In the genomic region with DNA sequence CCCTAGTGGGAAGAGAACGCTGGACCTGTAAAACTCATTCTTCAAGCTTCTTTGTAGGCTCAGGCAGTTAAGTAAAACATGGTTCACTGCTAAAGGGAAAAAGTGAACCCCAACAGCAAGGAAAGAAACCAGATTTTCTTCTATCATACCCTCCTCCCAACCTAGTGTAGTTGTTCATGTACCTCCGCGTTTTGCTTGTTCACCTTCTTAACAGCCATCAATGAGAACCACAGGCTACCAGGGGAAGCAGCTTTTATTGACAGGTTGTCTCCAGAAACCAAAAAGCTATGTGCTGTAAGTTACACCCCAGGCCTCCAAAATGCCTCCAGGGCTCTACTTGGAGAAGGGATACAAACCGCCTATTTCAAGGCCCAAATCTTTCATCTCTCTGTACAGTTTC, we compare ENCODE assay signal across 8 mouse cellular contexts. TPM values are rescaled to one million over a fixed set of nuclear protein-coding genes. Genes with fewer than 3 reads are reported as not detected.
DNase-seq lines count a peak whose midpoint lies in the region; ATAC-seq and TF ChIP-seq lines count a peak whose summit lies in the region.

No protein-coding gene starts in this region.

- peaks cover 55% of the 10 kb centered on the region for H3K36me3 ChIP-seq in heart, embryonic 14.5 days (ENCODE audit: control insufficient read depth, insufficient read depth, low read length)
- peaks cover 13% of the 10 kb centered on the region; the same call in 1 of the 2 replicates for H3K36me3 ChIP-seq in forebrain, embryonic 16.5 days (ENCODE audit: control insufficient read depth, insufficient read depth)
- peaks cover 13% of the 10 kb centered on the region for H3K36me3 ChIP-seq in liver, embryonic 16.5 days (ENCODE audit: control insufficient read depth, insufficient read depth)

- TF ChIP-seq POLR2A in bone marrow, adult 2 months (IDR thresholded peaks at IDR 0.05; ENCODE audit: borderline replicate concordance, control insufficient read depth, low read depth, low read length), result no peak

- H3K4me2 ChIP-seq in heart, embryonic 14.5 days (ENCODE audit: low read length), result peak overlapping the region; percentile 65
- peak overlapping the region; percentile 37; the same call in 1 of the 2 replicates for H3K4me2 ChIP-seq in forebrain, embryonic 16.5 days (ENCODE audit: low read length)
- H3K4me2 ChIP-seq in liver, embryonic 16.5 days (ENCODE audit: low read depth, low read length), result peak overlapping the region; percentile 80

- H3K4me1 ChIP-seq in heart, embryonic 14.5 days (ENCODE audit: control insufficient read depth in 2 of 2, insufficient read depth in 2 of 2, low read length in 2 of 2), result peaks cover 4 to 18% of the 10 kb centered on the region in 2 experiments
- H3K4me1 ChIP-seq in bone marrow, adult 2 months (ENCODE audit: control insufficient read depth, insufficient read depth, low read length), result peaks cover 3% of the 10 kb centered on the region
- peaks cover 27% of the 10 kb centered on the region for H3K4me1 ChIP-seq in forebrain, embryonic 16.5 days (replicated peaks; ENCODE audit: control insufficient read depth, insufficient read depth, low read length)
- peaks cover 37% of the 10 kb centered on the region for H3K4me1 ChIP-seq in liver, embryonic 16.5 days (ENCODE audit: control insufficient read depth, low read depth, low read length)

- WGBS in heart, embryonic 14.5 days, result 60% methylated on average over 4 of the region's 4 CpGs
- 63% methylated on average over 4 of the region's 4 CpGs for WGBS in bone marrow, adult 2 months
- WGBS in forebrain, embryonic 16.5 days, result 58% methylated on average over 4 of the region's 4 CpGs
- 58% methylated on average over 4 of the region's 4 CpGs for WGBS in liver, embryonic 16.5 days (ENCODE audit: insufficient replicate concordance)

- H3K4me3 ChIP-seq in heart, embryonic 14.5 days (ENCODE audit: control insufficient read depth in 1 of 2, insufficient read depth in 1 of 2, low read depth in 1 of 2, low read length in 2 of 2), result peak overlapping the region in 1 of 2 experiments; percentile 80; a peak in 2 of 4 replicates
- peak overlapping the region; percentile 50 for H3K4me3 ChIP-seq in bone marrow, adult 2 months (replicated peaks; ENCODE audit: control insufficient read depth, low read depth, low read length)
- H3K4me3 ChIP-seq in forebrain, embryonic 16.5 days (replicated peaks; ENCODE audit: low read length), result peak overlapping the region; percentile 97
- peak overlapping the region; percentile 91 for H3K4me3 ChIP-seq in liver, embryonic 16.5 days (ENCODE audit: low read depth, low read length)

- no peak for TF ChIP-seq CTCF in bone marrow, adult 2 months (IDR thresholded peaks at IDR 0.05; ENCODE audit: control insufficient read depth, insufficient read depth, low read length)

- no peak overlapping the region for H3K9ac ChIP-seq in heart, embryonic 14.5 days (ENCODE audit: low read length)
- H3K9ac ChIP-seq in forebrain, embryonic 16.5 days (replicated peaks; ENCODE audit: low read depth, low read length), result no peak overlapping the region
- H3K9ac ChIP-seq in liver, embryonic 16.5 days (ENCODE audit: low read depth, low read length), result no peak overlapping the region

- H3K9me3 ChIP-seq in heart, embryonic 14.5 days (ENCODE audit: control insufficient read depth, low read length), result no peaks in the 10 kb centered on the region
- no peaks in the 10 kb centered on the region for H3K9me3 ChIP-seq in forebrain, embryonic 16.5 days (ENCODE audit: control insufficient read depth, low read length)
- H3K9me3 ChIP-seq in liver, embryonic 16.5 days (replicated peaks; ENCODE audit: control insufficient read depth, low read length), result no peaks in the 10 kb centered on the region

- H3K27me3 ChIP-seq in heart, embryonic 14.5 days (ENCODE audit: control insufficient read depth, insufficient read depth, low read length), result no peaks in the 10 kb centered on the region
- no peaks in the 10 kb centered on the region for H3K27me3 ChIP-seq in forebrain, embryonic 16.5 days (replicated peaks; ENCODE audit: control insufficient read depth, insufficient read depth, low read length)
- H3K27me3 ChIP-seq in liver, embryonic 16.5 days (ENCODE audit: control insufficient read depth, insufficient read depth, low read depth, low read length), result no peaks in the 10 kb centered on the region

- peak overlapping the region in 1 of 2 experiments; percentile 39; a peak in 1 of 4 replicates for H3K27ac ChIP-seq in heart, embryonic 14.5 days (replicated peaks in 1 of 2; ENCODE audit: control insufficient read depth in 1 of 2, insufficient read depth in 1 of 2, low read depth in 2 of 2, low read length in 2 of 2)
- H3K27ac ChIP-seq in bone marrow, adult 2 months (ENCODE audit: control insufficient read depth, insufficient read depth, low read depth, low read length, poor library complexity), result no peak overlapping the region
- H3K27ac ChIP-seq in forebrain, embryonic 16.5 days (ENCODE audit: low read length), result peak overlapping the region; percentile 92
- peak overlapping the region; percentile 29 for H3K27ac ChIP-seq in liver, embryonic 16.5 days (ENCODE audit: low read length)

- DNase-seq in heart, postnatal 10 days, result no peak
- no peak for DNase-seq in ovary, postnatal 14 days (ENCODE audit: low spot score)
- DNase-seq in left cerebral cortex, adult 11 months (ENCODE audit: low spot score), result no peak

- ATAC-seq in heart, embryonic 14.5 days (ENCODE audit: insufficient number of reproducible peaks, insufficient read depth, low FRiP score, low read depth), result no peak
- ATAC-seq in forebrain, embryonic 16.5 days, result no peak
- ATAC-seq in liver, embryonic 16.5 days (ENCODE audit: low read depth), result no peak
- ATAC-seq in frontal cortex, adult (ENCODE audit: low TSS enrichment), result no peak

- intact Hi-C loops in heart, postnatal 10 days (cut with DNase I), result loop anchor here (10.0 kb wide), 1 partner anchor 174 kb away; the partner anchor contains the start of gene Cfap126

RNA-seq across cellular contexts. Expression of gene Usp21, which starts 0.5 kb away (rescaled TPM):
- polyA plus RNA-seq in heart, embryonic 14.5 days (2014; fragmentation: Nextera tagmentation; extraction: Ambion mirVana), result 43.2 and 45.5 TPM in 2 replicates
- total RNA-seq in heart, postnatal 10 days (2021), result 10 to 100 TPM; 20.7 to 26.8 TPM
- 39.1 and 60.0 TPM in 2 replicates for polyA plus RNA-seq in bone marrow, adult 2 months (2011; ENCODE audit: insufficient read depth, insufficient read length, low replicate concordance, missing spikeins)
- 126 and 130 TPM in 2 replicates for polyA plus RNA-seq in forebrain, embryonic 16.5 days (2015; fragmentation: Nextera tagmentation; extraction: Ambion mirVana)
- 23.1 and 25.3 TPM in 2 replicates for polyA plus RNA-seq in liver, embryonic 16.5 days (2015; fragmentation: Nextera tagmentation; extraction: Ambion mirVana)

RNA-seq across cellular contexts. Expression of gene Ufc1, which starts 6.5 kb away (rescaled TPM):
- 96.0 and 111 TPM in 2 replicates for polyA plus RNA-seq in heart, embryonic 14.5 days (2014; fragmentation: Nextera tagmentation; extraction: Ambion mirVana)
- 100 to 1,000 TPM; 101 to 112 TPM for total RNA-seq in heart, postnatal 10 days (2021)
- 34.0 and 84.2 TPM in 2 replicates for polyA plus RNA-seq in bone marrow, adult 2 months (2011; ENCODE audit: insufficient read depth, insufficient read length, low replicate concordance, missing spikeins)
- 93.5 and 102 TPM in 2 replicates for polyA plus RNA-seq in forebrain, embryonic 16.5 days (2015; fragmentation: Nextera tagmentation; extraction: Ambion mirVana)
- polyA plus RNA-seq in liver, embryonic 16.5 days (2015; fragmentation: Nextera tagmentation; extraction: Ambion mirVana), result 40.3 and 45.2 TPM in 2 replicates

RNA-seq across cellular contexts. Expression of gene Ppox, which starts 7.3 kb away (rescaled TPM):
- 42.9 and 44.8 TPM in 2 replicates for polyA plus RNA-seq in heart, embryonic 14.5 days (2014; fragmentation: Nextera tagmentation; extraction: Ambion mirVana)
- 10 to 100 TPM; 20.7 to 21.4 TPM for total RNA-seq in heart, postnatal 10 days (2021)
- 197 and 282 TPM in 2 replicates for polyA plus RNA-seq in bone marrow, adult 2 months (2011; ENCODE audit: insufficient read depth, insufficient read length, low replicate concordance, missing spikeins)
- 47.6 and 49.2 TPM in 2 replicates for polyA plus RNA-seq in forebrain, embryonic 16.5 days (2015; fragmentation: Nextera tagmentation; extraction: Ambion mirVana)
- 205 and 206 TPM in 2 replicates for polyA plus RNA-seq in liver, embryonic 16.5 days (2015; fragmentation: Nextera tagmentation; extraction: Ambion mirVana)

RNA-seq across cellular contexts. Expression of gene B4galt3, which starts 18.2 kb away (rescaled TPM):
- 52.8 and 55.6 TPM in 2 replicates for polyA plus RNA-seq in heart, embryonic 14.5 days (2014; fragmentation: Nextera tagmentation; extraction: Ambion mirVana)
- total RNA-seq in heart, postnatal 10 days (2021), result 10 to 100 TPM; 28.0 to 28.6 TPM
- 29.8 and 67.5 TPM in 2 replicates for polyA plus RNA-seq in bone marrow, adult 2 months (2011; ENCODE audit: insufficient read depth, insufficient read length, low replicate concordance, missing spikeins)
- 111 and 114 TPM in 2 replicates for polyA plus RNA-seq in forebrain, embryonic 16.5 days (2015; fragmentation: Nextera tagmentation; extraction: Ambion mirVana)
- 22.6 and 23.2 TPM in 2 replicates for polyA plus RNA-seq in liver, embryonic 16.5 days (2015; fragmentation: Nextera tagmentation; extraction: Ambion mirVana)

RNA-seq across cellular contexts. Expression of gene Ndufs2, which starts 37.1 kb away (rescaled TPM):
- polyA plus RNA-seq in heart, embryonic 14.5 days (2014; fragmentation: Nextera tagmentation; extraction: Ambion mirVana), result 541 and 561 TPM in 2 replicates
- 1,000 to 10,000 TPM; 1,054 to 1,076 TPM for total RNA-seq in heart, postnatal 10 days (2021)
- 109 and 134 TPM in 2 replicates for polyA plus RNA-seq in bone marrow, adult 2 months (2011; ENCODE audit: insufficient read depth, insufficient read length, low replicate concordance, missing spikeins)
- polyA plus RNA-seq in forebrain, embryonic 16.5 days (2015; fragmentation: Nextera tagmentation; extraction: Ambion mirVana), result 212 and 232 TPM in 2 replicates
- polyA plus RNA-seq in liver, embryonic 16.5 days (2015; fragmentation: Nextera tagmentation; extraction: Ambion mirVana), result 138 and 143 TPM in 2 replicates
